Mouse (Mus musculus) testis, adult 2 months (tissue): Measurements from ENCODE around the gene Psmd12. TPM values are rescaled to one million over a fixed set of nuclear protein-coding genes. Genes with fewer than 3 reads are reported as not detected.
A peak's percentile ranks its signal among the peaks of the same experiment; 100 is the strongest.
"Not testable (repeated sequence)": the region's sequence is repeated elsewhere in the genome, so short reads cannot be mapped to it uniquely, and the experiment has no call there.

Experiments
- H3K27ac ChIP-seq: fragments of 200-500 bp; 2 replicates; pipeline ENCODE4 v1.5.1; 2012; ENCODE audit warnings: low read depth, low read length; ENCODE audit not compliant: control insufficient read depth, insufficient read depth
- H3K27me3 ChIP-seq: fragments of 200-500 bp; 2 replicates; pipeline ENCODE4 v1.6.1; 2012; ENCODE audit warnings: mild to moderate bottlenecking, low read length, moderate library complexity; ENCODE audit not compliant: control insufficient read depth, insufficient read depth
- H3K36me3 ChIP-seq: fragments of 200-500 bp; 2 replicates; pipeline ENCODE4 v1.6.1; 2012; ENCODE audit warnings: mild to moderate bottlenecking, low read length; ENCODE audit not compliant: control insufficient read depth, insufficient read depth
- H3K4me1 ChIP-seq: fragments of 200-500 bp; 2 replicates; pipeline ENCODE4 v1.6.1; 2012; ENCODE audit warnings: low read length; ENCODE audit not compliant: control insufficient read depth, insufficient read depth
- H3K4me3 ChIP-seq: fragments of 200-500 bp; 2 replicates; pipeline ENCODE4 v1.5.1; 2012; ENCODE audit warnings: low read depth, mild to moderate bottlenecking, low read length, moderate library complexity, mixed read lengths; ENCODE audit not compliant: control insufficient read depth
- CTCF ChIP-seq: fragments of 200-500 bp; IDR thresholded peaks from 2 replicates; pipeline ENCODE4 v1.5.1; 2012; ENCODE audit warnings: low read depth, mild to moderate bottlenecking, inconsistent platforms, low read length, moderate library complexity; ENCODE audit not compliant: control insufficient read depth, insufficient read depth, insufficient replicate concordance
- POLR2A ChIP-seq: fragments of 200-500 bp; IDR thresholded peaks from 2 replicates; pipeline ENCODE4 v1.6.1; 2012; ENCODE audit warnings: low read depth, mild to moderate bottlenecking, inconsistent platforms, low read length, moderate library complexity; ENCODE audit not compliant: control insufficient read depth
- polyA plus RNA-seq: library from polyadenylated mRNA; depleted of rRNA; stranded (reverse); fragments of >200 nt; gene quantifications from 2 replicates; pipeline ENCODE4 v1.2.3, GENCODE M21; 2012

The Psmd12 gene
- polyA plus RNA-seq, 1 experiment: 28.0 TPM

- Histone ChIP-seq H3K27ac (no peak overlapping the region), H3K27me3 (no peaks in the 10 kb centered on the region), H3K36me3 (peaks cover 2% of the 10 kb centered on the region), H3K4me1 (no peaks in the 10 kb centered on the region; the same call in 1 of the 2 replicates), H3K4me3 (no peak overlapping the region)
- TF ChIP-seq POLR2A (no peak), CTCF (no peak)
These were observed 5.1 kb downstream of the Psmd12 start for GRCm38 (mm10) chr11:107484341-107484740.

DNA sequence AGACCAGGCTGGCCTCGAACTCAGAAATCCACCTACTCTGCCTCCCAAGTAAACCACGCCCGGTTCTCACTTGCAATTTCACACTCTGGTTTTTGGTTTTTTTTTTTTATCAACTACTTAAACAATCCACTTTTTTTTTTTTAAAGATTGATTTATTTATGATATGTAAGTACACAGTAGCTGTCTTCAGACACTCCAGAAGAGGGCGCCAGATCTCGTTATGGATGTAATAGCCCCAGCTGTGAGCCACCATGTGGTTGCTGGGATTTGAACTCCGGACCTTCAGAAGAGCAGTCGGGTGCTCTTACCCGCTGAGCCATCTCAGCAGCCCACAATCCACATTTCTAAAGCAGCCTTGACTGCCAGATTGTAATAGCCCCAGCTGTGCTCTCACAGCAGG, 23.5 kb downstream of the Psmd12 start:
- peaks cover 1% of the 10 kb centered on the region; the same call in 1 of the 2 replicates for H3K36me3 ChIP-seq
- no peak for TF ChIP-seq CTCF
- TF ChIP-seq POLR2A: no peak

GRCm38 (mm10) chr11:107504364-107504763, 25.1 kb downstream of the Psmd12 start:
- not testable (repeated sequence) for H3K36me3 ChIP-seq, H3K27ac ChIP-seq, H3K27me3 ChIP-seq, H3K4me1 ChIP-seq, H3K4me3 ChIP-seq

More for the DNA sequence above, 23.5 kb downstream of the Psmd12 start:
- Histone ChIP-seq H3K4me1 (no peaks in the 10 kb centered on the region), H3K27ac (no peak overlapping the region), H3K4me3 (no peak overlapping the region), H3K27me3 (no peaks in the 10 kb centered on the region)

DNA sequence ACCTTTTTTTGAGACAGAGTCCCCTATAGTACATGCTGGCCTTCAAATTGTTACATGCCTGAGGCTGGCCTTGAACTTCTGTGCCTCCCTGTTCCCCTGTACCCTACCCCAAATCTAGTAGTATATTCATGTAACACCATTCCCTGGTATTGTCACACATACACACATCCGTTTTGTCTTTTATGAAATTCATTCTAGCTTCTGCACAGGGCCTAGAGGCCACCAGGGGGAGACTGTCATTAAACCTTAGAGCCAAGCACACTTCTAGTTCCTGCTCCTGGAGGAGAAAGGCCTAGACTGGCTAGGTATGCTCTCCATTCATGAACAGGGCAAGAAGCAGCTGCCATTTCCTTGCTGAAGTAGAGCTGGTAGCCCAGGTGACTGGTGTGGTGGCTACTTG, 27.0 kb downstream of the Psmd12 start:
- H3K4me3 ChIP-seq: no peak overlapping the region
- TF ChIP-seq POLR2A (no peak), CTCF (no peak; the same call in 1 of the 2 replicates)
- H3K27ac ChIP-seq: no peak overlapping the region
- H3K27me3 ChIP-seq: no peaks in the 10 kb centered on the region
- peaks cover 8% of the 10 kb centered on the region for H3K4me1 ChIP-seq
- H3K36me3 ChIP-seq: no peaks in the 10 kb centered on the region

DNA sequence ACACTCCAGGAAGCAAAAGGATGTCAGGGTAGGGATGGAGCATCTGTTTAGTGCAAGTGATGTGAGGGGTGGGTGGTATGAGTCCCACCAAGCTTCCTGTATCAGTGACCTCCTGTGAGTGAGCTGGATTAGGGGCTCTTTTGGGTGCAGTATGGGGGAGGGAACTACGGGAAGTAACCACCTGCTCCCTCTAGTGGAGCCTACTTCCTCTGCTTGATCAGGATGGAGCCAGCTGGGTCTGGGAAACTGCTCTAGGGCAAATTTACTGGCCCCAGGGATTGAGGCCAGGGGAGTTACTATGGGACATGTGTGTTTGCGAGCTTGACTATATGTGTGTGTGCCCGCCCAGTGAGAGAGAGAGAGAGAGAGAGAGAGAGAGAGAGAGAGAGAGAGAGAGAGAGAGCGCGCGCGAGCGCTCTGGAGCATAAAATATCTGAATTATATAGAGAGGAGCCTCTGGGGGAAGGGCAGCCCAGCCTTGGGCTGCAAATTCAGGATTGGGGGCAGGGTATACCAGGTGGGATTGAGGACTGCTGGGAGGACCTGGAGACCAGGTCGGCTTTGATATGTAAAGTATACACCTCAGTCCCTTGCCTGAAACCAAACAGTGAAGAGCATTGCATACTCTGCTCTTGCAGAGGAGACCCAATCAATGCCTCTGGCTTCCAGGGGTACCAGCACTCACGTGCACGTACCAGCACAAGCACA, 30.5 kb downstream of the Psmd12 start:
- no peak overlapping the region for H3K4me3 ChIP-seq
- peaks cover 9% of the 10 kb centered on the region for H3K4me1 ChIP-seq
- H3K27me3 ChIP-seq: no peaks in the 10 kb centered on the region
- peak; percentile 21; the same call in 1 of the 2 replicates for TF ChIP-seq CTCF
- no peak for TF ChIP-seq POLR2A
- no peaks in the 10 kb centered on the region for H3K36me3 ChIP-seq
- no peak overlapping the region for H3K27ac ChIP-seq

DNA sequence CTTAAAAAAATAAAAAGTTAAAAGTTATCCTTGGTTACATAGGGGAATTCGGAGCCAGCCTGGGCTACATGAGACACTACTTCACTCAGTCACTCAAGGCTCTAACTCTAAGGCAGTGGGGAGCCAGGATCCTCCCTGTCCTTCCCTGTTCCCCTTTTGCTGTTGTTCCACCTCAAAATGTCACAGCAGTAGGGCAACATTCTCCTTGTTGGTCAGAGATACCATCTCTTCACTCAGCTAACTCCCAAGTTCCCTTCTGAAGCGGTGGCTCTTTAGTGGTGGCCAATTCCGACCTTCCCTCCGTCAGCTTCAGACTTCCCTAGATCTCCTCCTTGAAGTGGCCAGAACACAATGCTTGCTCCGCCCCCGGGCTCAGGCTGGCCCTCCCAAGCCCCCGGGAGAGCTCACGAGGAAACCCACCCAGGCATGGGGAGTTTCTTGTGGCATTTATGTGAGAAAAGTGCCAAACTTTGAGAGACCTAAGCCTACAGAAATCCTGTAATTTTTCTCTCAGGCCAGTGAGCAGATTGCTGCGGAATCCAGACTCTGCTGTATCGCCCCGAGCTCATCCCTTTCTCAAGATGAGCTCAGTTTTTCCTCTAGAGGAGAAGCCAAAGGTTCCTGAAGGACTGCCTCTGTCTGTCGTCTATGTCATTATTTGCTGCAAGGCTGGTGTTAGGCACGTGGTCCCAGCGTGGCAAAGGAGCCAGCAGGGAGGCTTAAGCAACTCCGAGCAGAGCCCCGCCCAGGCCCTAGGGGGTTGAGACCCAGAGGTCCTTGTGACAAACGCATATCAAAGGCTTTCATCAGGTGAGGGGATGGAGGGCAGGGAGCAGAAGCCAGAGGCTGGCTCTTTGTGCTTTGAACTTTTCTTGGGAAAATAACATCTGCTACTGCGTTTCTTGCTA, 31.3 kb downstream of the Psmd12 start:
- peak overlapping the region; percentile 12 for H3K4me3 ChIP-seq

DNA sequence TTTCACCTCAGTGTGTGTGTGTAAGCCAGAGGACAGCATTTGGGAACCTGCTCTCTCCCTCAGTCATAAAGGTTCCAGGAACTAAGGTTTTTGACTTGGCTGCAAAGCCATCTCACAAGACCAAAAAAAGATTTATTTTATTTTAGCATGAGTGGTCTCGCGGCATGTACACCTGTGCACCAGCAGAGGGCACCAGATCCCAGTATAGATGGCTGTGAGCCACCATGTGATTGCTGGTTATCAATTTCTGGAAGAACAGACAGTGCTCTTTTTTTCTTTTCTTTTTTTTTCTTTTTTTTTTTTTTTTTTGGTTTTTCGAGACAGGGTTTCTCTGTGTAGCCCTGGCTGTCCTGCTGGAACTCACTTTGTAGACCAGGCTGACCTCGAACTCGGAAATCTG, 32.7 kb downstream of the Psmd12 start:
- H3K36me3 ChIP-seq, H3K4me1 ChIP-seq, H3K27me3 ChIP-seq, H3K4me3 ChIP-seq, H3K27ac ChIP-seq: not testable (repeated sequence)
- peak; percentile 67; the same call in 1 of the 2 replicates for TF ChIP-seq CTCF

More for the DNA sequence above, 31.3 kb downstream of the Psmd12 start:
- no peak for TF ChIP-seq CTCF
- no peak for TF ChIP-seq POLR2A
- Histone ChIP-seq H3K36me3 (no peaks in the 10 kb centered on the region), H3K4me1 (peaks cover 9% of the 10 kb centered on the region), H3K27me3 (no peaks in the 10 kb centered on the region), H3K27ac (peak overlapping the region; percentile 55)

GRCm38 (mm10) chr11:107513047-107513446, 33.8 kb downstream of the Psmd12 start:
- Histone ChIP-seq H3K4me3 (no peak overlapping the region), H3K27ac (peak overlapping the region; percentile 65), H3K4me1 (peaks cover 9% of the 10 kb centered on the region), H3K27me3 (no peaks in the 10 kb centered on the region), H3K36me3 (no peaks in the 10 kb centered on the region)
- no peak for TF ChIP-seq POLR2A
- TF ChIP-seq CTCF: no peak
